Mouse (Mus musculus) liver, embryonic 15.5 days (tissue): ENCODE measurements around the gene Camk1d. TPM values are rescaled to one million over a fixed set of nuclear protein-coding genes. Genes with fewer than 3 reads are reported as not detected.

Experiments used
- ATAC-seq: fragments of 200-750 bp; cut with Nextera tagmentation; 2 replicates; pipeline ENCODE4 v1.8.0; 2017; ENCODE audit warnings: moderate number of reproducible peaks, mild to moderate bottlenecking, moderate library complexity; ENCODE audit not compliant: insufficient read depth
- H3K27ac ChIP-seq: fragments of 300-500 bp; sonication (generic); replicated peaks from 2 replicates; pipeline ENCODE4 v1.5.1; 2015; ENCODE audit warnings: mild to moderate bottlenecking, inconsistent platforms
- H3K27me3 ChIP-seq: fragments of 300-500 bp; sonication (generic); 2 replicates; pipeline ENCODE4 v1.6.1; 2015; ENCODE audit warnings: mild to moderate bottlenecking, inconsistent platforms
- H3K36me3 ChIP-seq: fragments of 300-500 bp; sonication (generic); replicated peaks from 2 replicates; pipeline ENCODE4 v1.6.1; 2015; ENCODE audit warnings: moderate library complexity, mild to moderate bottlenecking, inconsistent platforms
- H3K4me1 ChIP-seq: fragments of 300-500 bp; sonication (generic); replicated peaks from 2 replicates; pipeline ENCODE4 v1.6.1; 2015; ENCODE audit warnings: inconsistent platforms
- H3K4me2 ChIP-seq: fragments of 300-500 bp; sonication (generic); 2 replicates; pipeline ENCODE4 v1.6.1; 2015; ENCODE audit warnings: moderate library complexity, mild to moderate bottlenecking, inconsistent platforms
- H3K4me3 ChIP-seq: fragments of 300-500 bp; sonication (generic); replicated peaks from 2 replicates; pipeline ENCODE4 v1.5.1; 2015; ENCODE audit warnings: mild to moderate bottlenecking, inconsistent platforms
- H3K9ac ChIP-seq: fragments of 300-500 bp; sonication (generic); 2 replicates; pipeline ENCODE4 v1.6.1; 2015; ENCODE audit warnings: moderate library complexity, mild to moderate bottlenecking, inconsistent platforms
- H3K9me3 ChIP-seq: fragments of 300-500 bp; sonication (generic); replicated peaks from 2 replicates; pipeline ENCODE4 v1.6.1; 2016; ENCODE audit warnings: inconsistent platforms
- WGBS: fragments of 180-500 bp; shearing (Covaris S2); methylation state at CpG from one replicate; pipeline ENCODE4 v1.1.7; 2015; ENCODE audit warnings: mixed read lengths; ENCODE audit not compliant: insufficient replicate concordance; 5-methylcytosine and 5-hydroxymethylcytosine counted together
- polyA plus RNA-seq: library from polyadenylated mRNA; unstranded; fragments of >200 nt; fragmentation: Nextera tagmentation; extraction: Ambion mirVana; gene quantifications from 2 replicates; pipeline ENCODE4 v1.2.1, GENCODE M21; 2015

The Camk1d gene
- polyA plus RNA-seq, 1 experiment from 2014 or later: 1.5 TPM

GRCm38 (mm10) chr2:5469366-5469941, 244.9 kb downstream of the Camk1d start:
- no peak overlapping the region for H3K9ac ChIP-seq
- 70% methylated on average over 4 of the region's 4 CpGs for WGBS
- no peaks in the 10 kb centered on the region for H3K4me1 ChIP-seq
- no peak overlapping the region for H3K27ac ChIP-seq
- no peak overlapping the region for H3K4me2 ChIP-seq
- no peaks in the 10 kb centered on the region for H3K9me3 ChIP-seq
- ATAC-seq: no peak
- no peaks in the 10 kb centered on the region for H3K36me3 ChIP-seq
- H3K4me3 ChIP-seq: no peak overlapping the region
- H3K27me3 ChIP-seq: no peaks in the 10 kb centered on the region

GRCm38 (mm10) chr2:5467537-5467936, 246.8 kb downstream of the Camk1d start:
- Histone ChIP-seq H3K4me1 (no peaks in the 10 kb centered on the region), H3K27me3 (no peaks in the 10 kb centered on the region), H3K9ac (no peak overlapping the region), H3K27ac (no peak overlapping the region), H3K36me3 (no peaks in the 10 kb centered on the region), H3K4me2 (no peak overlapping the region), H3K4me3 (no peak overlapping the region), H3K9me3 (no peaks in the 10 kb centered on the region)
- ATAC-seq: no peak
- WGBS: 41% methylated on average over 2 of the region's 2 CpGs

- no peak for ATAC-seq
- no peak overlapping the region for H3K4me2 ChIP-seq
- H3K4me3 ChIP-seq: no peak overlapping the region
- H3K4me1 ChIP-seq: no peaks in the 10 kb centered on the region
- no peaks in the 10 kb centered on the region for H3K9me3 ChIP-seq
- H3K27ac ChIP-seq: no peak overlapping the region
- WGBS: 68% methylated on average over 16 of the region's 16 CpGs
- H3K27me3 ChIP-seq: no peaks in the 10 kb centered on the region
- H3K9ac ChIP-seq: no peak overlapping the region
- H3K36me3 ChIP-seq: no peaks in the 10 kb centered on the region
Observed at GRCm38 (mm10) chr2:5458671-5459235, 255.6 kb downstream of the Camk1d start.

- H3K4me2 ChIP-seq: no peak overlapping the region
- H3K36me3 ChIP-seq: no peaks in the 10 kb centered on the region
- H3K9ac ChIP-seq: no peak overlapping the region
- no peaks in the 10 kb centered on the region for H3K27me3 ChIP-seq
- no peak overlapping the region for H3K27ac ChIP-seq
- no peaks in the 10 kb centered on the region for H3K9me3 ChIP-seq
- WGBS: 77% methylated on average over 5 of the region's 5 CpGs
- H3K4me3 ChIP-seq: no peak overlapping the region
- no peak for ATAC-seq
- H3K4me1 ChIP-seq: no peaks in the 10 kb centered on the region
Observed at GRCm38 (mm10) chr2:5458075-5458494, 256.2 kb downstream of the Camk1d start.

DNA sequence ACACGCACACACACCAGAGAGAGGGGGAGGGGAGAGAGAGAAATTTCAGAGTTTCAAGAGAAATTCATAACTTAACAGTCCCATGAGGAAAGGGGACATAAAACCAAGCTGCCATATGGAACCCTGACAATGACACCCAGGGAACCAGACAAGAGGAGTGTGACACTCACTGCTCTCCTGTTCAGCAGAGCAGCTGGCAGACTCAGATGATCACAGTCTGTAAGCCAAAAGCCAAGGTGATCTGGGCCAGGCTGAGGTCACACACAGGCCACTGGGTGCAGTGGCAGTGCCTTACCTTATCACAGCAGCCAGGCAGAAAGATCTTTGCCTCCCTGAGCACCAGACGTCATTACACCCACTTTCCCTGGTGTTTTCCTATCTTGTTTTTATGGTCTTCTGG, 258.2 kb downstream of the Camk1d start:
- Histone ChIP-seq H3K4me2 (no peak overlapping the region), H3K27ac (no peak overlapping the region), H3K27me3 (no peaks in the 10 kb centered on the region), H3K9me3 (no peaks in the 10 kb centered on the region), H3K4me1 (no peaks in the 10 kb centered on the region), H3K4me3 (no peak overlapping the region), H3K9ac (no peak overlapping the region), H3K36me3 (no peaks in the 10 kb centered on the region)
- 4% methylated on average over 1 of the region's 2 CpGs for WGBS
- 0 out of 2 replicates have a peak, but pooled peaks have one; percentile 44 for ATAC-seq

GRCm38 (mm10) chr2:5454830-5455229, 259.5 kb downstream of the Camk1d start:
- Histone ChIP-seq H3K9ac (no peak overlapping the region), H3K9me3 (no peaks in the 10 kb centered on the region), H3K27ac (no peak overlapping the region), H3K4me3 (no peak overlapping the region), H3K4me1 (no peaks in the 10 kb centered on the region), H3K4me2 (no peak overlapping the region), H3K27me3 (no peaks in the 10 kb centered on the region), H3K36me3 (no peaks in the 10 kb centered on the region)
- ATAC-seq: no peak
- 65% methylated on average over 9 of the region's 9 CpGs for WGBS

DNA sequence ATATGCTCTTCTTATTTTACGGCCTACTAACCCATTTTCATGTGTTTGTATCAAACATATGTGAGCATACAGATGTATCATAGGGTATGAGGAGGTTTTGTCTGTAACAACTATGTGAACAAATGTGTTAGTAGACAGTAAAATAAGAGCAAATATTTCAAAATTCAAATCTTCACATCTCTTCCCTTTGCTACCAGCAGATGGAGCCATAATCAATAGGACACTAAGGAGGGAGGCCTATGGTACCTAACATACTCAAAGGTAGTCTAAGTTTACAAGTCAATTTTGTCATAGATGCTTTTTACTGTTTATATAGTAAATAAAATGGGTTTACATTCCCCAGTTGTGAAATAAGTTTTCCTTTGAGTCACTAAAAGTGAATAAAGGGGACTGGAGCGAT, 262.7 kb downstream of the Camk1d start:
- ATAC-seq: no peak
- Histone ChIP-seq H3K4me1 (no peaks in the 10 kb centered on the region), H3K27me3 (no peaks in the 10 kb centered on the region), H3K27ac (no peak overlapping the region), H3K9me3 (no peaks in the 10 kb centered on the region), H3K4me3 (no peak overlapping the region), H3K36me3 (no peaks in the 10 kb centered on the region), H3K4me2 (no peak overlapping the region), H3K9ac (no peak overlapping the region)
- WGBS: 62% methylated on average over 2 of the region's 2 CpGs

DNA sequence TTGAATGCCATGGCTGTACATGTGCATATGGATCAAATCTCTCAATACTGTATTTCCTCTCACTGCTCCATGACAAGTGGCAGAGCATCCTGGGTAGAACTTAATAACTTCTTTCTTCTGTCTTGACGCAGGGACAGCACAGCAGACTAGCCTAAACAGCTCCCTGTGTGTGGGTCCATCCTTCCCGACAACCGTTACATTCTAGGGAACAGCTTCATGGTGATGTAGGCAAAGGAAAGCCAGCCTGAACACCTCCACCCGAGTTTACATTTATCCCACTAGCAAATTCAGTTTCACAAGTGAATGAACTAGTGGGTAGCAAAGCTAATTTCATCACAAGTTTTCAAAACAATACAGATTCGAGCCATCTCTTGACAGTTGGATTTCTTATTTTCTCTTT, 269.0 kb downstream of the Camk1d start:
- Histone ChIP-seq H3K36me3 (no peaks in the 10 kb centered on the region), H3K4me1 (no peaks in the 10 kb centered on the region), H3K4me3 (no peak overlapping the region), H3K9ac (no peak overlapping the region), H3K27ac (no peak overlapping the region), H3K27me3 (no peaks in the 10 kb centered on the region), H3K9me3 (no peaks in the 10 kb centered on the region), H3K4me2 (no peak overlapping the region)
- no peak for ATAC-seq
- 67% methylated on average over 5 of the region's 5 CpGs for WGBS

DNA sequence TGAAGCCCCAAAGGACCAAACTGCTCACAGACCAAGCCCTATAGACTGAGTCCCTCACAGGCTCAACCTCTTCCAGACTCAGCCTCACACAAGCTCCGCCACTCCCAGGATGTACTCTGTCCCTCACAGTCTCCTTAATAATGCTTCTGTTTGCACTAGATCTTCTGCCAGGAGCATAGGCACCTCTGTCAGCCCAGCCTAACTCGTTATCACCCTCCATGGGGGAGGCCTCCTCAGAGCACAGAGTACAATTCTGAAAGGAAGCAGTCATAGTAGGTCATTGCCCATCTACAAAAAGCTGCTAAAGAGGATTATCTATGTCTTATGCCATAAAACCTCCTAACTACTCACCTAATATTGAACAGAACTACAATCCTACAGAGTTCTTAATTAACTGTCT, 276.6 kb downstream of the Camk1d start:
- H3K27me3 ChIP-seq: no peaks in the 10 kb centered on the region
- H3K4me2 ChIP-seq: no peak overlapping the region
- no peak overlapping the region for H3K4me3 ChIP-seq
- WGBS: 39% methylated on average over 2 of the region's 2 CpGs
- H3K9me3 ChIP-seq: no peaks in the 10 kb centered on the region
- no peak for ATAC-seq
- no peak overlapping the region for H3K27ac ChIP-seq
- no peak overlapping the region for H3K9ac ChIP-seq
- no peaks in the 10 kb centered on the region for H3K4me1 ChIP-seq
- no peaks in the 10 kb centered on the region for H3K36me3 ChIP-seq

DNA sequence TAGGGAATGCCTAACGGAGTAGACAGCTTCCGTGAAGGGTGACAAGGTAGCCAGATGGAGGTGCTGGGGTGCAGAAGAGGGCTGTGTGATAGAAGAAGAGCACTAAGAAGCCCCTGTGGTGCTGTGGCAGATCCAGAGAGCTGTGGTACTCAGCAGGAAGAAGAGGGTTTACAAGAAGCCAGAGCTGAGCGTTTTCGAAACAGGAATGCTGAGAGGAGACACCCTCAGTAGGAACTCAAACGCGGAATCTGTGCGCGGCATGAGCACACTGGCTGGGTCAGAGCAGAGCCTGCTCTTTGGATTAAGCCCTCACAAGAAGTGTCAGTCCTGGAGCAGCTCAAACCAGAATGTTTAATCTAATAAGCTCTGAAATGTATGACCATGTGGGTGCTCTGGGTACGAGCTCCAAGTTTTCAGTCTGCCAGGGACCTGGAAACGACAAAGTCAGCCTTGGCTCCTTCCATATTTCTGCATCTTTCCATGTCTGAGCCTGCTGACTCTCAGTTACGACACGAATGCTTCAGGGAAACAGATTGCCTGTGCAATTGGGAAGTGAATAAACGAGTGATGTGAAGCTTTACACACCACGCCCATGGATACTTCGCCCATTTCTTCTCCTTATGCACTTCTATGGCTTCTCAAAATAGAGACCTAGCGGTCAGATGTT, 278.6 kb downstream of the Camk1d start:
- no peaks in the 10 kb centered on the region for H3K4me1 ChIP-seq
- H3K27me3 ChIP-seq: no peaks in the 10 kb centered on the region
- no peaks in the 10 kb centered on the region for H3K9me3 ChIP-seq
- H3K9ac ChIP-seq: no peak overlapping the region
- H3K4me2 ChIP-seq: no peak overlapping the region
- no peak overlapping the region for H3K4me3 ChIP-seq
- no peak for ATAC-seq
- no peak overlapping the region for H3K27ac ChIP-seq
- 61% methylated on average over 16 of the region's 16 CpGs for WGBS
- H3K36me3 ChIP-seq: no peaks in the 10 kb centered on the region

DNA sequence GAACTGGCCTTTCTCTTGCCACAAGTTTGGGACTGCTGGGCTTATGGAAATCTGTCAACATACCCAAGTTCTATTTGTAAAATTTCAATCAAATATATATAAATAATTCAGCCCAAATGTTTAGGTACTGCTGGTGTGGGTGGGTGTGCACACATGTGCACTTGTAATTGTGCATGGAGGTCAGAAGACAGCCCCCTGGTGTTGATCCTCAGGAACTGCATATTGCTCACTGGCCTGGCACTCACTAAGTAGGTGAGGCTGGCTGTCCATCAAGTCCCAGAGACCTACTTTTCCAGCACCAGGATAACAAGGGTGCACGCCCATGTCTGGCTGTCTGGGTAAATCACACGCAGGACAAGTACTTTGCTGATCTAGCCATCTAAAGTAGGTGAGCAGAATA, 283.0 kb downstream of the Camk1d start:
- Histone ChIP-seq H3K4me3 (no peak overlapping the region), H3K9ac (no peak overlapping the region), H3K4me1 (no peaks in the 10 kb centered on the region), H3K27ac (no peak overlapping the region), H3K9me3 (no peaks in the 10 kb centered on the region), H3K4me2 (no peak overlapping the region), H3K36me3 (no peaks in the 10 kb centered on the region), H3K27me3 (no peaks in the 10 kb centered on the region)
- no peak for ATAC-seq
- WGBS: 26% methylated on average over 2 of the region's 2 CpGs
